Mouse (Mus musculus) kidney, embryonic 14.5 days (tissue): ENCODE measurements around the gene Rubcn. TPM values are rescaled to one million over a fixed set of nuclear protein-coding genes. Genes with fewer than 3 reads are reported as not detected.

ENCODE experiments used
- ATAC-seq: fragments of 200-750 bp; cut with Nextera tagmentation; 2 replicates; pipeline ENCODE4 v1.8.0; 2017; ENCODE audit warnings: moderate number of reproducible peaks, mild to moderate bottlenecking, moderate TSS enrichment, moderate library complexity; ENCODE audit not compliant: low FRiP score, low TSS enrichment
- H3K27ac ChIP-seq: fragments of 300-500 bp; sonication (generic); 2 replicates; pipeline ENCODE4 v1.5.1; 2014; ENCODE audit warnings: low read depth, mild to moderate bottlenecking, low read length, moderate library complexity, mixed read lengths
- H3K27me3 ChIP-seq: fragments of 300-500 bp; sonication (generic); 2 replicates; pipeline ENCODE4 v1.6.1; 2014; ENCODE audit warnings: mild to moderate bottlenecking, low read length; ENCODE audit not compliant: control insufficient read depth, insufficient read depth
- H3K36me3 ChIP-seq: fragments of 300-500 bp; sonication (generic); 2 replicates; pipeline ENCODE4 v1.6.1; 2014; ENCODE audit warnings: low read length, mixed read lengths; ENCODE audit not compliant: control insufficient read depth, insufficient read depth
- H3K4me1 ChIP-seq: fragments of 300-500 bp; sonication (generic); 2 replicates; pipeline ENCODE4 v1.6.1; 2014; ENCODE audit warnings: low read length, mixed read lengths; ENCODE audit not compliant: control insufficient read depth, insufficient read depth
- H3K4me2 ChIP-seq: fragments of 300-500 bp; sonication (generic); replicated peaks from 2 replicates; pipeline ENCODE4 v1.6.1; 2014; ENCODE audit warnings: low read depth, mild to moderate bottlenecking, low read length
- H3K4me3 ChIP-seq: fragments of 300-500 bp; sonication (generic); 2 replicates; pipeline ENCODE4 v1.5.1; 2014; ENCODE audit warnings: mild to moderate bottlenecking, low read length
- H3K9ac ChIP-seq: fragments of 300-500 bp; sonication (generic); 2 replicates; pipeline ENCODE4 v1.6.1; 2014; ENCODE audit warnings: low read depth, mild to moderate bottlenecking, low read length, moderate library complexity
- H3K9me3 ChIP-seq: fragments of 300-500 bp; sonication (generic); 2 replicates; pipeline ENCODE4 v1.6.1; 2016; ENCODE audit warnings: low read length; ENCODE audit not compliant: control insufficient read depth
- WGBS: fragments of 180-500 bp; shearing (Covaris S2); extraction: QIAGEN DNeasy Blood & Tissue Kit; methylation state at CpG from one replicate; pipeline ENCODE4 v1.1.7; 2014; 5-methylcytosine and 5-hydroxymethylcytosine counted together
- polyA plus RNA-seq: library from polyadenylated mRNA; unstranded; fragments of >200 nt; fragmentation: Nextera tagmentation; extraction: Ambion mirVana; gene quantifications from 2 replicates; pipeline ENCODE4 v1.2.1, GENCODE M21; 2014

Gene Rubcn
- polyA plus RNA-seq, 1 experiment from 2014 or later, result 15.2 TPM

- ATAC-seq, result peak; percentile 13; the same call in 1 of the 2 replicates
Measured at GRCm38 (mm10) chr16:32814539-32814938, 63.0 kb downstream of the Rubcn start.

DNA sequence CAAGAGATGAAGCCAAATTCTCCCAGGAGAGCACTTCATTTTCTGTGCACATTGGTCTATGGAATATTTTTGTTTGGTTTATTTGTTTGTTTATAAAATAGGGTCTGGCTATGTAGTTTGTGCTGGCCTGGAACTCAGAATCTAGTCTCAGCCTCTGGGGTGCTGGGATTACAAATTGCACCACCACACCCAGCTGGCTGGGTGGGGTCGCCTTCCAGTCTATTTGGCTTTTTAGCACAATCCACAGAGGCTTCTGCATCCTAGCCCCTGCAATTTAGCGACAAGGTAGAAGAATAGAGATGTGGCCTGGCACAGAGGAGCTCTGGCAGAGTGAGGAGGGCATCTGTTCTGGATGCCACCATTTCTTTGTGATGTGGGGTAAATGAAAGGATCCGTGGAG lies 63.8 kb downstream of the Rubcn start:
- Histone ChIP-seq H3K4me2 (no peak overlapping the region), H3K9ac (no peak overlapping the region), H3K4me1 (peaks cover 6% of the 10 kb centered on the region; the same call in 1 of the 2 replicates), H3K27me3 (no peaks in the 10 kb centered on the region), H3K4me3 (no peak overlapping the region), H3K9me3 (no peaks in the 10 kb centered on the region), H3K27ac (no peak overlapping the region), H3K36me3 (no peaks in the 10 kb centered on the region)
- WGBS, result 65% methylated on average over 3 of the region's 3 CpGs
- ATAC-seq, result no peak

More at GRCm38 (mm10) chr16:32814539-32814938, 63.0 kb downstream of the Rubcn start:
- Histone ChIP-seq H3K9ac (peak overlapping the region; percentile 3; the same call in 1 of the 2 replicates), H3K27me3 (no peaks in the 10 kb centered on the region), H3K27ac (no peak overlapping the region), H3K4me3 (peak overlapping the region; percentile 20), H3K4me1 (peaks cover 6% of the 10 kb centered on the region; the same call in 1 of the 2 replicates), H3K9me3 (no peaks in the 10 kb centered on the region), H3K36me3 (no peaks in the 10 kb centered on the region), H3K4me2 (peak overlapping the region; percentile 40)
- WGBS, result 15% methylated on average over 14 of the region's 14 CpGs

- Histone ChIP-seq H3K4me1 (peaks cover 6% of the 10 kb centered on the region; the same call in 1 of the 2 replicates), H3K4me3 (no peak overlapping the region), H3K9ac (no peak overlapping the region), H3K27ac (no peak overlapping the region), H3K9me3 (no peaks in the 10 kb centered on the region), H3K27me3 (no peaks in the 10 kb centered on the region), H3K36me3 (no peaks in the 10 kb centered on the region), H3K4me2 (no peak overlapping the region; the same call in 1 of the 2 replicates)
- no peak for ATAC-seq
- 49% methylated on average over 9 of the region's 9 CpGs for whole genome bisulfite sequencing
Measured at GRCm38 (mm10) chr16:32813362-32813761, 64.2 kb downstream of the Rubcn start.

GRCm38 (mm10) chr16:32812888-32813361 lies 64.6 kb downstream of the Rubcn start:
- H3K27ac ChIP-seq, result no peak overlapping the region
- 1% methylated on average over 9 of the region's 9 CpGs for WGBS
- H3K27me3 ChIP-seq, result no peaks in the 10 kb centered on the region
- no peaks in the 10 kb centered on the region for H3K9me3 ChIP-seq
- no peak overlapping the region; the same call in 1 of the 2 replicates for H3K4me2 ChIP-seq
- H3K36me3 ChIP-seq, result no peaks in the 10 kb centered on the region
- peaks cover 6% of the 10 kb centered on the region; the same call in 1 of the 2 replicates for H3K4me1 ChIP-seq
- no peak overlapping the region for H3K4me3 ChIP-seq
- no peak for ATAC-seq
- no peak overlapping the region for H3K9ac ChIP-seq

- Histone ChIP-seq H3K27me3 (no peaks in the 10 kb centered on the region), H3K9me3 (no peaks in the 10 kb centered on the region), H3K9ac (no peak within 1 kb of the TSS), H3K4me3 (no peak within 1 kb of the TSS), H3K4me2 (no peak within 1 kb of the TSS), H3K36me3 (no peaks in the 10 kb centered on the region), H3K4me1 (no peaks in the 10 kb centered on the region; the same call in 1 of the 2 replicates), H3K27ac (no peak within 1 kb of the TSS)
- ATAC-seq, result no peak
- WGBS, result 79% methylated on average over 4 of the region's 4 CpGs
Measured at GRCm38 (mm10) chr16:32810321-32810720, 67.2 kb downstream of the Rubcn start, which contains the start of gene Smbd1. Gene Smbd1, minus strand, starts transcription at chr16:32810477.

GRCm38 (mm10) chr16:32807408-32808185 lies 70.0 kb downstream of the Rubcn start:
- H3K27ac ChIP-seq, result no peak overlapping the region
- ATAC-seq, result no peak

GRCm38 (mm10) chr16:32805151-32805550 lies 72.4 kb downstream of the Rubcn start:
- H3K4me1 ChIP-seq, result 0 out of 2 replicates have a peak, but pooled peaks cover 5% of the 10 kb centered on the region
- WGBS, result 80% methylated on average over 7 of the region's 7 CpGs
- H3K9me3 ChIP-seq, result no peaks in the 10 kb centered on the region; the same call in 1 of the 2 replicates
- no peak overlapping the region for H3K27ac ChIP-seq
- ATAC-seq, result no peak
- H3K4me3 ChIP-seq, result no peak overlapping the region
- no peak overlapping the region for H3K9ac ChIP-seq
- no peaks in the 10 kb centered on the region for H3K36me3 ChIP-seq
- H3K27me3 ChIP-seq, result no peaks in the 10 kb centered on the region
- no peak overlapping the region for H3K4me2 ChIP-seq

More at GRCm38 (mm10) chr16:32807408-32808185, 70.0 kb downstream of the Rubcn start:
- no peak overlapping the region for H3K4me2 ChIP-seq
- H3K9me3 ChIP-seq, result no peaks in the 10 kb centered on the region
- H3K27me3 ChIP-seq, result no peaks in the 10 kb centered on the region
- WGBS, result 59% methylated on average over 8 of the region's 8 CpGs
- no peak overlapping the region for H3K9ac ChIP-seq
- no peak overlapping the region for H3K4me3 ChIP-seq
- H3K36me3 ChIP-seq, result no peaks in the 10 kb centered on the region
- H3K4me1 ChIP-seq, result 0 out of 2 replicates have a peak, but pooled peaks cover 5% of the 10 kb centered on the region

- Histone ChIP-seq H3K27ac (no peak overlapping the region), H3K27me3 (no peaks in the 10 kb centered on the region), H3K9ac (no peak overlapping the region), H3K36me3 (no peaks in the 10 kb centered on the region), H3K4me1 (0 out of 2 replicates have a peak, but pooled peaks cover 6% of the 10 kb centered on the region), H3K9me3 (no peaks in the 10 kb centered on the region; the same call in 1 of the 2 replicates), H3K4me2 (no peak overlapping the region), H3K4me3 (no peak overlapping the region)
- ATAC-seq, result no peak
- 27% methylated on average over 5 of the region's 5 CpGs for WGBS
Measured at GRCm38 (mm10) chr16:32803901-32804300, 73.7 kb downstream of the Rubcn start.
